Mouse (Mus musculus) lung, adult 2 months (tissue): ENCODE measurements around the gene Gimap8.

Source experiments
- CTCF ChIP-seq: fragments of 200-500 bp; IDR thresholded peaks from 2 replicates; pipeline ENCODE4 v1.5.1; 2011; ENCODE audit warnings: mild to moderate bottlenecking, low read length, control low read depth; ENCODE audit not compliant: insufficient read depth
- POLR2A ChIP-seq: fragments of 200-500 bp; IDR thresholded peaks from 2 replicates; pipeline ENCODE4 v1.6.1; 2011; ENCODE audit warnings: low read depth, mild to moderate bottlenecking, control low read depth, low read length, borderline replicate concordance; ENCODE audit errors: extremely low read depth

DNA sequence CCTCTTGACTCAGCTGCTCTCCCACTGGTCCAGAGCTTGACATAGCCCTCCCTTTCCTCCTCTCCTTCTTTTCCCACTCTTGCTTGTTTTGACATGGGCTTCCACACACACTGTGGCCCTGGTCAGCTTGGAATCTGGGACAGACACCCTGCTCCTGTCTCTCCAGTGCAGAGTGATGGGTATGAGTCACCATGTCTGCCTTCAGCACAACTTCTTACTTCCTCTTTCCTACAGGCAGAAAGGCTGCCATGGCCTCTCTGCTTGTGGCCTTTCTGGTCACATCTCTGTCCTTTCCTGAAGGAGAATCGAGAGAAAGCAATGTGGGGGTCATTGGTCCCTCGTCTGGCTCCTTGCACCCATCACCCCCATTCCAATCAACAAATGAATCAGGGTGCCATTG lies 40.0 kb downstream of the Gimap8 start:
- TF ChIP-seq POLR2A = no peak
- no peak for TF ChIP-seq CTCF
